Mouse (Mus musculus) myocyte (in vitro differentiated cells): ENCODE results near the gene Ihh. TPM values are rescaled to one million over a fixed set of nuclear protein-coding genes. Genes with fewer than 3 reads are reported as not detected.

Source experiments
- H3K27me3 ChIP-seq: one replicate; pipeline ENCODE4 v1.6.1; 2011; ENCODE audit not compliant: control insufficient read depth, insufficient read depth, insufficient read length
- H3K36me3 ChIP-seq: one replicate; pipeline ENCODE4 v1.6.1; 2011; ENCODE audit not compliant: control insufficient read depth, insufficient read depth
- H3K4me2 ChIP-seq: one replicate; pipeline ENCODE4 v1.6.1; 2011; ENCODE audit warnings: low read depth, control low read depth
- H3K4me3 ChIP-seq: one replicate; pipeline ENCODE4 v1.5.1; 2011; ENCODE audit warnings: mild to moderate bottlenecking, control low read depth, moderate library complexity
- H3K79me2 ChIP-seq: one replicate; pipeline ENCODE4 v1.6.1; 2011; ENCODE audit not compliant: control insufficient read depth, insufficient read depth
- H3ac ChIP-seq: one replicate; pipeline ENCODE4 v1.6.1; 2011; ENCODE audit not compliant: control insufficient read depth, insufficient read length
- CEBPB ChIP-seq: IDR thresholded peaks from 2 replicates; pipeline ENCODE4 v1.6.1; 2011; ENCODE audit warnings: mild to moderate bottlenecking, moderate library complexity; ENCODE audit not compliant: poor library complexity, insufficient read depth, severe bottlenecking
- E2F4 ChIP-seq: IDR thresholded peaks from one replicate; pipeline ENCODE4 v1.6.1; 2011; ENCODE audit warnings: mild to moderate bottlenecking, control low read depth, moderate library complexity; ENCODE audit not compliant: insufficient read depth
- MAX ChIP-seq: IDR thresholded peaks from one replicate; pipeline ENCODE4 v1.6.1; 2011; ENCODE audit warnings: low read depth, mild to moderate bottlenecking, control low read depth
- MYOD1 ChIP-seq, 3 experiments: IDR thresholded peaks; one replicate each; pipeline ENCODE4 v1.6.1; 2011; ENCODE audit warnings: control low read depth in 2 of 3, low read depth in 2 of 3, mild to moderate bottlenecking in 2 of 3, moderate library complexity in 1 of 3; ENCODE audit not compliant: insufficient read length in 2 of 3, control insufficient read depth in 1 of 3
- MYOG ChIP-seq, 3 experiments: IDR thresholded peaks; one replicate each; pipeline ENCODE4 v1.6.1; 2011; ENCODE audit warnings: control low read depth in 2 of 3, low read depth in 2 of 3, mild to moderate bottlenecking in 2 of 3; ENCODE audit not compliant: insufficient read length in 2 of 3, control insufficient read depth in 1 of 3, insufficient read depth in 1 of 3
- POLR2A ChIP-seq: IDR thresholded peaks from one replicate; pipeline ENCODE4 v1.6.1; 2011; ENCODE audit warnings: low read depth, mild to moderate bottlenecking, control low read depth, moderate library complexity; ENCODE audit not compliant: insufficient read length
- POLR2AphosphoS2 ChIP-seq: IDR thresholded peaks from one replicate; pipeline ENCODE4 v1.6.1; 2011; ENCODE audit warnings: low read depth, control low read depth; ENCODE audit not compliant: insufficient read length
- REST ChIP-seq: IDR thresholded peaks from one replicate; pipeline ENCODE4 v1.6.1; 2011; ENCODE audit warnings: mild to moderate bottlenecking, control low read depth, moderate library complexity; ENCODE audit not compliant: insufficient read depth, insufficient read length
- SRF ChIP-seq: IDR thresholded peaks from one replicate; pipeline ENCODE4 v1.6.1; 2011; ENCODE audit warnings: low read depth; ENCODE audit not compliant: control insufficient read depth, insufficient read length
- TCF12 ChIP-seq: IDR thresholded peaks from one replicate; pipeline ENCODE4 v1.6.1; 2011; ENCODE audit warnings: mild to moderate bottlenecking, control low read depth; ENCODE audit not compliant: poor library complexity, insufficient read depth, severe bottlenecking
- TCF3 ChIP-seq: IDR thresholded peaks from one replicate; pipeline ENCODE4 v1.6.1; 2011; ENCODE audit warnings: low read depth, control low read depth; ENCODE audit not compliant: insufficient read length
- USF1 ChIP-seq: IDR thresholded peaks from one replicate; pipeline ENCODE4 v1.6.1; 2011; ENCODE audit warnings: low read depth, mild to moderate bottlenecking, control low read depth, moderate library complexity
- polyA plus RNA-seq: library from polyadenylated mRNA; unstranded; fragments of >200 nt; fragmentation: generic; extraction: Trizol; gene quantifications from one replicate; pipeline ENCODE4 v1.2.1, GENCODE M21; 2012; ENCODE audit warnings: missing spikeins

The Ihh gene
- polyA plus RNA-seq, 1 experiment, result 0.07 TPM

DNA sequence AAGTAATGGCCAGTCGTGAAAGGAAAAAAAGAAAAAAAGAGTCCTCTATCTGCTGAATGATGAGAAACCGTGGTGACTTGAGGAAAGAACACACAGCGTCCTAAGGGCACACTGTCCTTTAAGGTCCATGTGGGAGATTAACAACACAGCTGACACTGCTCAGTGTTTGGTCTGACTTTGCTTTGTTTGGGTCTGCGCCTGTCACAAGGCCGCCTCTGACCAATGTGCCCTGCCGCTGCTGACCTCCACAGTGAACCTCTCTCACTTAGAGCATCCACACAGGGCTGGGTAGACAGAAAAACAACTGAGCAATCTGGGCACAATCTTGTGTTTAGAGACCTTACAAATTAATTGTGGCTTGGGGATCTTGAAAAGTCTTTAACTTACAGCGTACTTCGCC, 25.5 kb upstream of the Ihh start:
- Histone ChIP-seq H3K4me3 (no peak overlapping the region), H3K4me2 (no peak overlapping the region), H3ac (no peak overlapping the region), H3K27me3 (peaks cover 25% of the 10 kb centered on the region), H3K79me2 (no peaks in the 10 kb centered on the region), H3K36me3 (no peaks in the 10 kb centered on the region)
- TF ChIP-seq MYOG (IDR thresholded peaks at IDR 0.05; ENCODE audit: control insufficient read depth in 1 of 3, insufficient read depth in 1 of 3, insufficient read length in 2 of 3, low read depth in 2 of 3), result no peak
- TF ChIP-seq POLR2A, result no peak
- no peak for TF ChIP-seq REST
- TF ChIP-seq TCF12, result no peak
- no peak for TF ChIP-seq SRF

- no peak overlapping the region for H3K4me3 ChIP-seq
- peaks cover 25% of the 10 kb centered on the region for H3K27me3 ChIP-seq
- no peak for TF ChIP-seq POLR2A
- no peak for TF ChIP-seq SRF
- no peak for TF ChIP-seq REST
- TF ChIP-seq MYOD1 (IDR thresholded peaks at IDR 0.05; ENCODE audit: control insufficient read depth in 1 of 3, insufficient read length in 2 of 3, low read depth in 2 of 3), result no peak
- no peak for TF ChIP-seq MYOG (IDR thresholded peaks at IDR 0.05; ENCODE audit: control insufficient read depth in 1 of 3, insufficient read depth in 1 of 3, insufficient read length in 2 of 3, low read depth in 2 of 3)
- no peak for TF ChIP-seq CEBPB
- no peak for TF ChIP-seq USF1
- no peak for TF ChIP-seq POLR2AphosphoS2
- no peak for TF ChIP-seq TCF3
- no peak for TF ChIP-seq E2F4
- TF ChIP-seq TCF12, result no peak
- TF ChIP-seq MAX, result no peak
- no peaks in the 10 kb centered on the region for H3K79me2 ChIP-seq
- H3K4me2 ChIP-seq, result no peak overlapping the region
- no peaks in the 10 kb centered on the region for H3K36me3 ChIP-seq
- H3ac ChIP-seq, result no peak overlapping the region
These were observed 24.5 kb upstream of the Ihh start for GRCm38 (mm10) chr1:74975936-74976335.

DNA sequence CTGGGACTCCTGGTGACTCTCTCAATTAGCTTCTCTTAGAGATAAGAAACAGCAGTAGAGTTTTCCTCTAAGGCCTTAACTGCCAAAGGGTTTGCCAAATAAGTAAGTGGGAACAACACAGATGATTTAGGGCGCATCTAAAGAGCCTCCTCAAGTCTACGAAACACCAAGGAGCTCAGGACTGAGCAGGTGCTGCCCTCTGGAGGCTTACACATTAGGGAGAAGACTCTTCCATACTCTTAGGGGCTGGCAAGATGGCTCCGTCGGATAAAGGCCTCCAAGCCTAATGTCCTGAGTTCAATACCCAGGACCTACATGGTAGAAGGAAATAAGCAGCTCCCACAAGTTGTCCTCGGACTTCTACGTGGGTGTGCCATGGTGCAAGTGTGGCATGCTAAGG, 22.1 kb upstream of the Ihh start:
- Histone ChIP-seq H3K36me3 (no peaks in the 10 kb centered on the region), H3K27me3 (peaks cover 17% of the 10 kb centered on the region), H3K4me3 (no peak overlapping the region), H3K79me2 (no peaks in the 10 kb centered on the region), H3ac (no peak overlapping the region), H3K4me2 (no peak overlapping the region)
- TF ChIP-seq REST, result no peak
- TF ChIP-seq SRF, result no peak
- no peak for TF ChIP-seq POLR2A
- TF ChIP-seq E2F4, result no peak
- no peak for TF ChIP-seq CEBPB
- TF ChIP-seq TCF12, result no peak
- TF ChIP-seq TCF3, result no peak
- TF ChIP-seq USF1, result no peak
- no peak for TF ChIP-seq MAX
- no peak for TF ChIP-seq MYOG (IDR thresholded peaks at IDR 0.05; ENCODE audit: control insufficient read depth in 1 of 3, insufficient read depth in 1 of 3, insufficient read length in 2 of 3, low read depth in 2 of 3)
- no peak for TF ChIP-seq MYOD1 (IDR thresholded peaks at IDR 0.05; ENCODE audit: control insufficient read depth in 1 of 3, insufficient read length in 2 of 3, low read depth in 2 of 3)
- no peak for TF ChIP-seq POLR2AphosphoS2

DNA sequence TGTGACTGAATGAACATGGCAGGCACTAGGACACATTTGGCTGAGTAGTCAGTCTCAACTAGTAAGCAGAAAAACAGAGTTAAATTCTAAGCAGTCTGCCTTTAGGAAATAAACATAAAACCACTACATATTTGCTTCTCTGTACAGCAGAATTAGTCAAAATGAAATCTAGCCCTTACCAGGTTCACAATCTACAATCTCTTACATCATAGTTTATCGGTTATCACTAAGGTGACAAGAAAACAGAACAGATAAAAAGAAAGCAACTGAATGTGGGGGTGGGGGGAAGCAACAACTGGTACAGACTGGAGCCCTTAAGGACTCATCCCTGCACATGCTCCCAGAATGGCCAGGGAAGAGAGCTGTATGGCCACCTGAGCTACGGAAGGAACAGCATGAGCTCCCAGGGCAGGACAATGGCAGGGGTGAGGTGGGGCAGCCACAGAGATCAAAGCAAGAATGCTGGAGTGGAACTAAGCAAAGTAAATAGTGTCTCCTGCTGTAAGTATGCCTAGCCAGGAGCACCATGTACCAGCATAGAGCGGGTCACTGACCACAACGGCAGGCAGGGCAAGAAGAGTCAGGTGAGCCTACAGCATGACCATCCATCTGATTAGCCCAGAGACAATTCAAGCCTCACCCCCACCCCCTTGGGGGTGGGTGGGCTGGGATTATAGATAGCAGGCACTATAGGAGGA, 20.0 kb upstream of the Ihh start:
- Histone ChIP-seq H3K36me3 (no peaks in the 10 kb centered on the region), H3K79me2 (no peaks in the 10 kb centered on the region), H3K27me3 (peaks cover 4% of the 10 kb centered on the region), H3K4me3 (no peak overlapping the region), H3K4me2 (no peak overlapping the region), H3ac (no peak overlapping the region)
- TF ChIP-seq MAX (no peak), SRF (no peak), REST (no peak), MYOD1 (IDR thresholded peaks at IDR 0.05; ENCODE audit: control insufficient read depth in 1 of 3, insufficient read length in 2 of 3, low read depth in 2 of 3) (no peak), POLR2AphosphoS2 (no peak), TCF12 (no peak), POLR2A (no peak), CEBPB (no peak), USF1 (no peak), E2F4 (no peak), MYOG (IDR thresholded peaks at IDR 0.05; ENCODE audit: control insufficient read depth in 1 of 3, insufficient read depth in 1 of 3, insufficient read length in 2 of 3, low read depth in 2 of 3) (no peak), TCF3 (no peak)

DNA sequence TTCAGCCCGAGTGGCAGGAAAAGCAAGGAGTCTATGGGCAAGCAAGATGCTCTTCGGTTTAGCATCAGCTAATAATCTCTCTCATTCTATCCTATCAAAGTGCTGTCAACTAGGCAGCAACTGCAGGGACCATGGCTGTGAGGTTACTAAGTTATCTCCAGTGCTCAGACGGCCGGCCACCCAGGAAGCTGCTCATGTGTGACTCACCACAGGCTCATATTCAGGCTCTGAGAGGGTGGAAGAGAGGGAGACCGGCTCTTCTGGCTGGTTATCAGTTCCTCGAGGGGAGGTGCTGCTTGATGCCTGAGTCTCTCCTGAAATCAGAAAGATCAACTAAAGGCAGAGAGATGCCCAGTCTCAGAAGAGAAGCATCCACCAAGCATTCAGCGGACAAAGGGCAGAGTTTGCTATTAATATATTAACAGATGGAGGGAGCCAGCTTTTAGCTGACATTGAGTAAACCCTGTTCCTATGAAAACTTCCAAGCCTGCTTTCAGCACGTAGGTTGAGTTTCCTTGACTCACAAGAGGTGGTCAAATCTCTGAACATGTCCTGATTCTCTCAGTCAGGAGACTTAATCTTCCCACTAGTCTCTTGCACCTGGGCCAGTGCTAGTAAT, 16.6 kb upstream of the Ihh start:
- Histone ChIP-seq H3K4me2 (peak overlapping the region; percentile 0), H3K4me3 (no peak overlapping the region), H3ac (no peak overlapping the region), H3K79me2 (no peaks in the 10 kb centered on the region), H3K27me3 (peaks cover 2% of the 10 kb centered on the region), H3K36me3 (no peaks in the 10 kb centered on the region)
- TF ChIP-seq CEBPB, result no peak
- TF ChIP-seq E2F4, result no peak
- TF ChIP-seq REST, result no peak
